In the genomic region with DNA sequence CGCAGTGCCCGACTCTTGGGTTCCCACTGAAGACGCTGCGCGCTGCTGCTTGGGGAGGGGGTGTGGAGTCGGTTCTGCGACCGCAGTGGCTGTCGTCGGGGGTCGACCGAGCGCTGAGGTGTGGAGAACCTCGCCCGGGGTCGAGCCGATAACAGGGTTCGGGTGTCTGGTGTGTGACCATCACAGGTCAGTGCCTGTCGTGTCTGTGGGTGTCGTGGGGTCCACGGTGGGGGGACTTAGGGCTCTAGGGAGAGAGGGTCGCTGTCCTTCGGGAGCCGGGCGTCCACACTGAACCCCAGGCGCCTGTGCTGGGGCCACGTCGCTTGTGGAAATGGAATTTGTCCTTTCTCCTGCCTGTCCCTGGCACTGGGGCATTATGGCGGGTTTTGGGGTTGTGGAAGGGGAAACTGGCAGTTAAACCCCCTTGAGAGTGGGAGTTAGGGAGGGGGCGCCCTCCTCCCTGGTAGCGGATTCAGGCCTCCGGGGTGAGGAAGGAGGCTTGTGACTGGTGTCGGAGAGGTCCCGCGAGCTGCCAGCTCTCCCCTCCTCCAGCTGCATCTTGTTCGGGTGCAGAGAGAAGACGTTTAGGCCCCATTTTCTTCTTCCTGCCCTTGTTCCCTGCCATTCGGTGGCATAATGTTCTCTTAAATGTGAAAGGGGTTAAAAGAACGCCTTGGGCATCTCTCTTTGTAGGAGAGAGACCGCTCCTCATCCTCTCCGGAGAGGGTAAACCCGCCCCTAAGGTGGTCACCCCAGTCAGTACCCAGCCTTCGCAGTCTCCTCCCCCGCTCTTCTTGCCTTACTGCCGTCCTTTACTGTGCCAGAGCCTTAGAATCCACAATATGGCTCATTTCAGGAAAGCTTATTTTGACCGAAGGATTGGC, we compare ENCODE assay signal across 8 mouse cellular contexts. TPM values are rescaled to one million over a fixed set of nuclear protein-coding genes. Genes with fewer than 3 reads are reported as not detected.
DNase-seq lines count a peak whose midpoint lies in the region; ATAC-seq and TF ChIP-seq lines count a peak whose summit lies in the region.

No protein-coding gene starts in this region.

- ATAC-seq in intestine, embryonic 14.5 days (replicated peaks; ENCODE audit: low FRiP score, low TSS enrichment, low read depth): peak; percentile 7; the same call in 1 of the 2 replicates

- peak overlapping the region; percentile 100 for H3K9ac ChIP-seq in intestine, embryonic 14.5 days (ENCODE audit: low read length)

- under 1% methylated on average over 46 of the region's 46 CpGs for WGBS in intestine, embryonic 14.5 days

- intact Hi-C loops in gastrocnemius, postnatal 14 days (cut with DNase I; ENCODE audit: low total_unique reads): no loop called here
- intact Hi-C loops in left cerebral cortex, postnatal 4 days (cut with DNase I): no loop called here

- H3K27ac ChIP-seq in cortical plate, adult 2 months (ENCODE audit: insufficient read depth, low read length): peak overlapping the region; percentile 98
- H3K27ac ChIP-seq in intestine, embryonic 14.5 days (ENCODE audit: low read depth): peak overlapping the region; percentile 100

- H3K27me3 ChIP-seq in intestine, embryonic 14.5 days (replicated peaks; ENCODE audit: control insufficient read depth, insufficient read depth, low read length): no peaks in the 10 kb centered on the region

- TF ChIP-seq POLR2A in cortical plate, adult 2 months (IDR thresholded peaks at IDR 0.05; ENCODE audit: extremely low read depth, insufficient read depth, low read length): peak; percentile 61

- no peak for TF ChIP-seq CTCF in cortical plate, adult 2 months (IDR thresholded peaks at IDR 0.05; ENCODE audit: extremely low read depth, insufficient read depth, low read length)

- H3K4me2 ChIP-seq in intestine, embryonic 14.5 days (ENCODE audit: low read length): peak overlapping the region; percentile 68

- no peaks in the 10 kb centered on the region for H3K9me3 ChIP-seq in intestine, embryonic 14.5 days (ENCODE audit: control insufficient read depth, low read length)

- peak overlapping the region; percentile 91 for H3K4me3 ChIP-seq in cortical plate, adult 2 months (ENCODE audit: insufficient read depth, low read length)
- H3K4me3 ChIP-seq in intestine, embryonic 14.5 days (ENCODE audit: low read depth, low read length): peak overlapping the region; percentile 84

- H3K4me1 ChIP-seq in cortical plate, adult 2 months (ENCODE audit: control insufficient read depth, insufficient read depth, low read length): peaks cover 2% of the 10 kb centered on the region; the same call in 1 of the 2 replicates
- peaks cover 10% of the 10 kb centered on the region for H3K4me1 ChIP-seq in intestine, embryonic 14.5 days (replicated peaks; ENCODE audit: control insufficient read depth, insufficient read depth, low read length)

- no peaks in the 10 kb centered on the region for H3K36me3 ChIP-seq in intestine, embryonic 14.5 days (ENCODE audit: control insufficient read depth, insufficient read depth, low read length)

- DNase-seq in adrenal gland, adult 18-20 months (ENCODE audit: low spot score in 2 of 2): peak; percentile 59 to 63
- DNase-seq in gastrocnemius, postnatal 14 days: peak; percentile 50
- DNase-seq in intestine, embryonic 14.5 days (ENCODE audit: low spot score): peak; percentile 81
- peak; percentile 59 for DNase-seq in left cerebral cortex, postnatal 4 days
- peak; percentile 60 for DNase-seq in mesoderm, embryonic 11.5 days (ENCODE audit: low read depth, low spot score)
- peak; percentile 42 to 60 for DNase-seq in right cerebral cortex, postnatal 36 days (ENCODE audit: low spot score in 2 of 2)
- peak; percentile 66 for DNase-seq in yolk sac, embryonic 10.5 days (ENCODE audit: low spot score)

RNA-seq across cellular contexts. Expression of a gene that starts 0.6 kb away (rescaled TPM):
- total RNA-seq in adrenal gland, adult 18-20 months (2021): 10 to 100 TPM; 58.3 to 69.8 TPM
- 44.0 and 44.7 TPM in 2 replicates for polyA plus RNA-seq in cortical plate, adult 2 months (2012; rRNA removed)
- 10 to 100 TPM; 25.2 to 27.1 TPM for total RNA-seq in gastrocnemius, postnatal 14 days (2021)
- polyA plus RNA-seq in intestine, embryonic 14.5 days (2014; fragmentation: Nextera tagmentation; extraction: Ambion mirVana): 80.7 and 85.5 TPM in 2 replicates
- 100 to 1,000 TPM; 150 to 156 TPM for total RNA-seq in left cerebral cortex, postnatal 4 days (2021)

Comparison
In these comparisons a context has a peak if more than half of its experiments do, and no peak if none do; other contexts are left out.
1. Peak in every context shown above with its lines: DNase-seq, ATAC-seq, H3K4me3 ChIP-seq and H3K27ac ChIP-seq.